Mouse (Mus musculus): ENCODE measurements around the gene Kcnh8.
A peak's percentile ranks its signal among the peaks of the same experiment; 100 is the strongest.

Kcnh8 gene

DNA sequence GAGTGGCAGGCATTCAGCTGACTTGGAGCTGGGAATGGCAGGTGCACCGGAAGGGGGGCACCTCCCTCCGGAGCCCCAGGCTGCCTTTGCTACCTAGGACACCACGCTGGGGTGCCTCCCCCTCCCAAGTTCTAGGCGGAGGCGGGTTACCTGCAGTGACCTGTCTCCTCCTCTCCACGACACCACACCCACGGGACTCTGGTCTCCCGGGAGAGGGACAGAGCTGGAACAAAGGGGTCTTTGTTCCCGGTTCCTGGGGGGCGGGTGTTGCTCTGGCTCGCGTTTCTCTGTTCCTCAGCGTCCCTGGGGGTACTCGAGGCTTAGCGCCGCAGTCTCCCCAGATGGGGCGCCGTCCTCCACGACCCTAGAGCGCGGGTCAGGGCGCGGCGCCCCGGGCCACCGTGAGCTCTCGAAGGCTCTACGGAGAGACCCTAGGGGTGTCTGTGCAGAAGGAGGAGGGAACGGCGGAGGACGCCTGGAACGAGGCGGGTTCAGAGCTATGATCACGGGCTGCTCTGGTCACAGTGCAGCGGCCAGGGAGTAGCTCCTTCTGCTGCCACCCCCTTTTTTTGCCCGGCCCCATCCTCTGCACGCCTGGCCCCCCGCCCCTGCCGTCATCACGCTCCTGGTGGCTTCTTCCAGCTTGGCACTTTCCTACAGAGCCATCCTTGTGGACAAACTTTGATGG lies at the start of gene Kcnh8:
TSS of gene Kcnh8 (plus strand) at position 617 of the 688 bp plus-strand sequence.
- no peak for DNase-seq (ENCODE audit: low spot score)

DNA sequence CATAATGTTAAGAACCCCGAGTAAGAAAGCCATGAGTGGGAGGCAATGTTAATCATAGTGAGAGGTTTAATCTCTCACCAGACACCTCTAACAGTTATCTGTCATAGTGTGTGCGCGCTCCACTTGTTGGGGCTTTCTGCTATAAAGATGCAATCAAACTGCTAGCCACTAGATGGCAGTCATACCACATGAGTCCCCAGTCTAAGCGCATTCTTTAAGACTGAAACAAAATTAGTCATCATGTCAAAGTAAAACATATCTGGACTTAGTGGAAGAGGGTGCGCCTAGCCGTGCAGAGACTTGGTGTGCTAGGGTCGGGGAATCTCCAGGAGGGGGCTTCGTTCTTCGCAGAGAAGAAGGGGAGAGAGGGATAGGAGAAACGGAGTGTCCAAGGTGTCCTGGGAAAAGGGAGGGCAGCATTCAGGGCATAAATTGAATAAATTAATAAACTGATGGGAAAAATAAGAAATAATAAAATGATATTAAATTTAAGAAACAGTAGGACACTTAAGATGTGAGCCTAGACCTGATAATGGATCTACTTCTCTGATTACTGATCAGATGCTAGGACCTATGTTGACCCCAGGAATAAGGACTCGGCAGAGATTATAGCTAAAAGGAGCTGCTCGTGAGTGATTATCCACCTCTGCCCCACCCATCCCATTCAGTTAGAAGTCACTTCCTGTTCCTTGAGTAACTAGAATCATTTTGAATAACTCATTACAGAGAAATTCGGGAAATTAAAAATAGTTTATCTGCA lies 42.4 kb upstream of the Kcnh8 start:
- peak; percentile 68 for DNase-seq (ENCODE audit: low spot score)

DNA sequence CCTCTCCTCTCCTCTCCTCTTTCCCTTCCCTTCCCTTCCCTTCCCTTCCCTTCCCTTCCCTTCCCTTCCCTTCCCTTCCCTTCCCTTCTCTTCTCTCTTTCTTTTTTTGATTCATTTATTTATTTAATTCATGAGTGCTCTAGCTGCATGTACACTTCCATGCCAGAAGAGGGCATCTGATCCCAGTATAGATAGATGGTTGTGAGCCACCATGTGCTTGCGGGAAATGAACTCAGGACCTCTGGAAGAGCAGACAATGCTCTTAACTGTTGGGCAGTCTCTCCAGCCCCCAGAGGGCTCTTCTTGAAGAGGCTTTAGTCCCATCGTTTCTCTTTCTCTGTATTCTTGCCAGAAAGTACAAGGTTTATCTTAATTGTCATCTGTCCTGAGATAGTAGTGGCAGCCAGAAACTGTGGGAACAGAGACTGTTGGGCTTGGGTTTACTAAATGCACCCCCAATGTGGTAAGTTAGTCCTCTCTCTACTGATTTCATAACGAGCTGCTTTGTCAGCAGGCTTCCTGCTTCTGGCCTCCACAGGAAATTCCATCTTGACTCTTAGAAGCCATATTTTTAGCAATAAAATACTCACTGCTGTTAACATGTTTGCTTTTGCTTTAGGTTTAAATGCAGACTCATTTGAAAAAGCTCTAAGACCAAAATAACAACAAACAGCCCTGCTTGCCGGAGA lies 36.9 kb upstream of the Kcnh8 start:
- DNase-seq (ENCODE audit: low spot score) = no peak

DNA sequence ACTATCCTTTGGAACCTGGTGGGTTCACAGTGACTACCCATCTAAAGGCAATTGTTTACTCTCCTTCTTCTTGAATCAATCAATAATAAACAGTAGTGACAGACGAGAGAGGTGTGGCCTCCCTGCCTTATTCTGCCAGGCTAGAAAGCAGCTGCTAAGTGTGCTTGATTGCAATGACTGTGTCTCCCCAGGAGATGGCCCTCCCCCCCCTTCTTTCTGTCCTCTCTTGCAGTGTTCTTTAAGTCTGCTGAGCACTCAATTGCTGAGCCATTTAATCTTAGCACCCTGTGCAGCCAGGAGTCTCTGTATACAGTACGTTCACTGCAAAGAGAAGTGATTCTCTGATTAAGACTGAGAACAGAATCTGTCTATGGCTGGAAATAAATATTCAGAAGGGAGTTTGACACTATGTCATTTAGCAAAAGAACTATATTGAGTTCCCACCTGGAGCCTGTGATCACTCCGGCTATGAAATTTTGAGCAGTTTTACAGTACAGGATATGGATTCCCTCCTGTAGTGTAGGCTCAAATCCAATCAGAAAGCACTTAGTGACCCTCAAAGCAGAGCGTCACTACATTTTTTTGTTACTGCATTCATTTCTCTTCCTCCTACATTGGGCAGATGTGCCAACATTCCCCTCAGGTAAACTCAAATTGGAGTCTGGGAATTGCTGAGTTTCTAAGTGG lies 32.8 kb upstream of the Kcnh8 start:
- DNase-seq (ENCODE audit: low spot score) = no peak

DNA sequence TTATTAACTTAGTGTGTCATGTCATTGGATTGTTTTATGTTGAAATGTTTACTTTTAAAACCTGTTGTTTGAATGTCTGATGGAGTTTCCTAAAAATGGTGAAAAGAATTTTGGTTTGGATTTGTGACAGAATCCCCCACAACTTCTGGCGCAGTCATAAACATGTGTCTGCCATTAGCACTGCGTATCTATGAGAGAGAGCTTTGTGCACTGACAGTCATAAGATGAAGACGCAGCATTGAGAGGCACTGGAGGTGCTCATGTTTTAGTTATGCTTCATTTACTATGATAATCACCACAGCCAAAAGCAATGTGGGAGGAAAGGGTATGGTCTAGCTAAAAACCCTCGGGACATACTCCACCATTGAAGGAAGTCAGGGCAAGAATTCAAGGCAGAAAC lies 30.3 kb upstream of the Kcnh8 start:
- no peak for DNase-seq (ENCODE audit: low spot score)

DNA sequence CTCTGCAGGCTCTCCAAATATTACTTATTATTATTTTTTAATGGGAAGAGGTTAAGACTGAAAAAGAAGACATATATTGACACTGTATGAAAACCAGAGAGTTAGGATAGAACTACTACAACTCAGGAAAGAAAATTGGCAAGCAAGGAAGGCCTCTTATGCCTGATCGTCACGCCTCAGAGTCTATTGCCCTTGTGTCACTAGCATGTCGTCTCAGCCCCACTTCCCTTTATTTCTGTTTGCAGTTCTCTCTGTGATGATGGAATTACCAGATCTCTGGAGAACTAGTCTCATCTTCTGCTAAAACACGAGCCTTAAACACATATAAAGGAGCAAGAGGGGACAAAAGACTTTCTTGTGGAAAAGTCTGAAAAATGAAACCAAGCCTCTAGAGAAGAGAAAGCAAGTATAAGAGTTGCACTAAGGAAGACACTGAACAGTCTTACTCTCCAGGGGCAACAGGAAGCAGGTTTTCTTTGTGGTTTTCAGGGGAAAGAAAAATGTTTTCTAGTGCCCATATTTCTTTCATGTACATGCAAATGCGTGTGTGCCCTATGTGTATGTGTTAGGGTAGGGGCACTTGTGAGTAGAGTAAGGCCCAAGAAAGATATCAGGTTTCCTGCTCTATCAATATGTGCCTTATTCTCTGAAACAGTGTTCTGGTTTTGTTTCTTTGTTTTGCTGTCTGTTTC lies 10.9 kb upstream of the Kcnh8 start:
- no peak for DNase-seq (ENCODE audit: low spot score)

DNA sequence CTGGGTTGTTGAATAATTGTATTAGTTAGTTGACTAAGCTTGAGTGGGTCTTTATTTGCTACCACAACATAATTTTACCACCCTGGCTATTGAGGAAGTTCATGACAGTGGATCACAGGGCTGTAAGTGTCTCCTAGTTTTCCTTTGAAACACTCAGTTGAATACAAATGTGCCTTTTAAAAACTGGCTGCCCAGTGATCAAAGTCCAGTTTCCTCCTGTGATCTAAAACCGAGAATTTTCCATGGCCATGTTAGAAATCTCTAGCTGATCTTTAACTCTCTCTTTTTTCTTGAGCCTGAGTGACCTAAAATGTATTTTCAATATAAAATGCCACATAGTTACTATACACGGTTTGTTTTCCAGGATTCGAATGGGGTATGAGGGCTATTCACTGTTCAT lies 3.4 kb upstream of the Kcnh8 start:
- DNase-seq (ENCODE audit: low spot score) = no peak

DNA sequence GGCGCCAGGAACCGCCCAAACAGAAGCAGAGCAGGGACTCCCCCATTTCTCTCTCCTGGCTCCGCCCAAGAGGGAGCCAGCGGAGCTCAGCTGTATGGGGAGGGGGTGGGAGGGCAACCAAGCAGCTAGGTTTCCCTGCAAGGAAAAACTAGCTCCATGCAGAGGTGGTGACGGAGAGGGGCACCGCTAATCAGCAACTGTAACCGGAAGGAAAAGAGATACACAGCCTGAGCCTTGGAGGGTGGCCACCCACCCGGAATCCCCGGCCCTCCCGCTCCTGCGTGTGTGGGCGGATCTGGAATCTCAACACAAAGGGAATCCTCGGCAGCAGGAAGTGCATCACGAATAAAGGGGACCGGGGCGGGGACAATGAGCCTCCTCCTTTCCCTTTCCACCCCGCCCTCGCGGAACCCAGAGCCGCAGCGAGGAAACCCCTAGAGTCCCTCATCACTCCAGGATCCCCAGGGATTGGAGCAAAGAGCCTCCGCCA lies 1.6 kb upstream of the Kcnh8 start:
- DNase-seq (ENCODE audit: low spot score) = no peak

DNA sequence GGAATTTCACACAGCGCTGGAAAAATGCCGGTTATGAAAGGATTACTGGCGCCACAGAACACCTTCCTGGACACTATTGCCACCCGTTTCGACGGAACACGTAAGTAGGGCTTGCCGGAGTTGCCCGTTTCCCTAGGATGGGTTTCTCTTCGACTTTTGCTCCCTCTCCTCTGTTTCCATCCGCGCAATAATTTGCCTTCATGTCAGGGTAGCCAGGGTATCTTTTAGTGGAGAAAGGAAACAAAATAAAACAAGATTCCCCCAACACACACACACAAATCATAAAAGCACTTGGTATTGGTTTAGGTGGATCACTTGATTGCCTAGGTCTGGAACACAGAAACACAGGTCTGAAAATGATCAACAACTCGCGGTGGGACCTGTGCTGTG lies 267 bp downstream of the Kcnh8 start:
- DNase-seq (ENCODE audit: low spot score) = no peak

DNA sequence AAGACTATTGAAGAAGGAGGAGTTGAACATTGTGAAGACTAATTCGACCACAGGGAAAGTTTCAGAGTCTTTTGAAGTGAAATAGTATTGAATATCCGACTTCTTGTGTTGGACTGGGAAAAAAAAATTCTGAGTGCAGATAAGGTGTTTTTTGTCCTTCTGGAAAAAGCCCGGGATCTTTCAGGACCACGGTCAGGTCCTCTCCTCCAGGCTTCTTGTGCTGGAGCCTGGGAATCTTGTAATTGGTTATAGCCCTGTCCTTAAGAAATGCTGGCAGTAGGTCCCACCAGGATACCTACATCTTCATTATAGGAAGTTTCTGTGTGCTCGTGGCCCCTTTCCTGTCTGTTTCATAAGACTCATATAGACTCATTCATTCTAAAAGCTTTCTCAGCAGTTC lies 902 bp downstream of the Kcnh8 start:
- DNase-seq (ENCODE audit: low spot score) = no peak

DNA sequence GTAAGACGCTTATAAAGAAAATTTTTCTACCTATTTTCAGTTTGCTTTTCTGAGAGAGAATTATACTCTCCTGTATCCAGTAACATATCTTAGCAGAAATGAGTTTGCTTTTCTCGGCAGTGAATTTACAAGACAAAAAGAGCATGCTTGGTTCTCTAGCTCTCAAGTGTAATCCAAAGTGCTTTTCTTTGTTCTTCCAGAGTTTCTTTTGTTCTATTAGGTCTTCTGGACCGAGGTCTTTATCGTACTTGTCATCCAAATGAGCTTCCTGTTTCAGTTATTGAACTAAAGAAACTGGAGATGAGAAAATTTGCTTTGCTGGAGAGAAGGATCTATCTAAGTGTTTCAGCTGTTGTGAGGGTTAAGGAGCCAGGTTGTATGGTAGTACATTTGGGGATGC lies 8.9 kb downstream of the Kcnh8 start:
- no peak for DNase-seq (ENCODE audit: low spot score)

DNA sequence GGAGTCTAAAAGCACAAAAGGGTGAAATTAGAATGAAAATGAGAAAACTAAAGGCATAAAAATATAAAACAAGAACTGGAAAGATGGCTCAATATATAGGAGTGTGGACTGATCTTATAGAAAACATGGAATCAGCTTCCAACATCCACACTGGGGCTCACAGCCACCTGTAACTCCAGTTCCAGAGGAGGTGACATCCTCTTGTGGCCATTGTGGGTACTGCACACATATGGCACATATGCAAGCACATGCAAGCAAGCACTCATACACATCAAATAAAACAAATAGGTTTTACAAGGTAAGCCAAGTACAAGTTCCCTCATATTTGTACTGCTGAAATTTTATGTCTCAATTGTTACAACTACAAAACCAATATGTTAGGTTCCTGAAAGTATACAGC lies 46.7 kb downstream of the Kcnh8 start:
- DNase-seq (ENCODE audit: low spot score) = no peak

DNA sequence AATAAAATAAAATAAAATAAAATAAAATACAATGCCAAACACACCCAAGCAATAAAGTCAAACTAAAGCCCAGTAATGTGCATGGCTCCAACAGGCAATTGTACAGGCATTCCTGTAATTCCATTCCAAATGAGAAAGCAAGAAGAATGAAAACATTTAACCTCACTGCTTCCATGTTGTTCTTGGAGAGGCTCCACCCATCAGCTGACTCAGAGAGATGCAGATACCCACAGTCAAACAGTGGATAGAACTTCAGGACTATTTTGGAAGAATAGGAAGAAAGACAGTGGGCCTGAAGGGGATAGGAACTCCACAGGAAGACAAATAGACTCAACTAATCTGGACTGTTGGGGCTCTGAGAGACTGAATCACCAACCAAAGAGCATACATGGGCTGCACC lies 89.5 kb downstream of the Kcnh8 start:
- DNase-seq (ENCODE audit: low spot score) = no peak

DNA sequence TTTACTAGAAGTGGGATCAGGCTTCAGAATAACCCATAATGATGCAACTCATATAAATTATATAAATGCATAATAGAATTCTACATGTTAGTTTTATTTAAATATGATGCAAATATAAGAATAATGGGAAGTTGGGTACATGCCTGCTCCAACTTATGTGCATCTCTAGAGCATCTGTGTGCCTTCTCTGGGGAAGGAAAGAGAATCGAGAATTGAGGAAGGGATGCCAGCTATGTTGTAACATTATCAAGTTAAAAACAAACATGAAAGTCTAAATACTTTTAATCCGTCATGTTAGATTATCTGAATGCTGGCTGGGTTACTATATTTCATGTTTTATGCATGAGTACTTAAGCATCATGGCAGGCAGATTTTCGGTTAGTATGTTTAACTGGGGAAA lies 99.4 kb downstream of the Kcnh8 start:
- DNase-seq (ENCODE audit: low spot score) = no peak

DNA sequence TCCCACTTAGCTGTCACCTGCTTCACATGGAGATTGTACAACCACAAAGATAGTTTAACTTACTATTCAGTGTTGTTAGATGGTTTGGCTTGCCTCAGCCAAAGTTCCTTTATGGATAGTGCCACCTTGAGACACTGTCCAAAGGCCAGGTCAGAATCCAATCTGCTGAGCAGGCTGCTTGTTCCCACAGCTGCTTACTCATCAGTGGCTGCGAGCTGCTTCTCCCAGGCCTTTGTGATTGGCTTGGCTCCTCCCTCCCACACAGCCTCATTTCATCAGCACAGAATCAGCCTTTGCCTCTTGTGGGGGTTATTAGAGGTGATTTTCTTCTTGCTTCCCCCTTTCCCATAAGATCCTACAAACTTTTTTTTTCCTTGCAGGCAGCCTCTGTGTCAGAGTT lies 109.8 kb downstream of the Kcnh8 start:
- no peak for DNase-seq (ENCODE audit: low spot score)

DNA sequence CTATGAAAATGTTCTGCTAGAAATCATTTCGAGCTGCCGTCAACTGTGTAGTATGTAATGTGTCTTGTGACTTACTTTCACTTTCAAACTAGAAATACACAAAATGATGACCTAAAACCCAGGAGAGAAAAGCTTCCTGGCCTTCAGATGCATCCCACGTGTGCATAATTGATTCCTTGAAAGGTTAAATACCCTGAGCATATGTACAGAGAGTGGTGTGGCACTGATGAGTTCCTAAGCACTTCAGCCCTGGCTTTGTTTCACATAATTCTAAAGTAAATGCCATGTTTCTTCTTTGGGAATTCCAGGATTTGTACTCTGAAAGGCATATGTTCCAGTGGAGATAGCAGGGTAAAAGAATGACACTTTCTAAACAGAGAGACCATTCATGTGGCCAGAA lies 119.7 kb downstream of the Kcnh8 start:
- DNase-seq (ENCODE audit: low spot score) = no peak

DNA sequence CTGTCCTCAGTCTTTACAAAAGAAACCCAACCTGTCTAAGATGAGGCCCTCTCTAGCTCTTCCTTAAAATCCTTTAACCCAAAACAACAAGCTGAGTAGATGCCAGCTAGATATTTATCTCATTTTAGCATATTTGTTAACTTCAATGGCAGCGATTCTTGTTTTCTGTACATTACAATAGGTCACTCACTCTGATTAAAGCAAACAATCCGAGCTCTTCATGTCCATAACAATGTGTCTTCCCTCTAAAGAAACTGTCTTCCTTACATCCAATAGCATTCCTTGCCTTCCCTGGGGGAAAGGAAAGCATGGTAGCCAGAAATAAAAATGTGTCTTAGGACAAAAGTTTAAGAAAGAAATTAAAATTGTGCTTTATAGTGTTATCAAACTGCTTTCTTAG lies 126.3 kb downstream of the Kcnh8 start:
- no peak for DNase-seq (ENCODE audit: low spot score)

DNA sequence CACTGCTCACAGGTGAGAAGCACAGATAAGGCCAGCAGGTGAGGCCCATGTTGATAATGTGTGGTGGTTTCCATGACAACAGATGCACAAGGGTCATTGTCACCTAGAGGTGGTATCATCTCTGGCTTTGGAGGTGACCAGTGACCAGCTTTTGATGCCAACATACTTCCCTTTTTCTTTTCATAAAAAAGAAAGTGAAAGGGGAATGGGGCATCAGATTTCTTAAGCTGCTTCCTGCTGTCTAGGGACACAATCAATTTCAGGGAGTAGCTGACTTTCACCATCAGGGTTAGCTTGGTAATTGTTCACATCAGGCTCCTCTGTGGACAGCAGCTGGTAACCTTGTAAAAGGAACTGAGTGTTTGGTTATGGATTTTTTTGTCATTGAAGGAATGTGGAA lies 135.9 kb downstream of the Kcnh8 start:
- DNase-seq (ENCODE audit: low spot score) = no peak

DNA sequence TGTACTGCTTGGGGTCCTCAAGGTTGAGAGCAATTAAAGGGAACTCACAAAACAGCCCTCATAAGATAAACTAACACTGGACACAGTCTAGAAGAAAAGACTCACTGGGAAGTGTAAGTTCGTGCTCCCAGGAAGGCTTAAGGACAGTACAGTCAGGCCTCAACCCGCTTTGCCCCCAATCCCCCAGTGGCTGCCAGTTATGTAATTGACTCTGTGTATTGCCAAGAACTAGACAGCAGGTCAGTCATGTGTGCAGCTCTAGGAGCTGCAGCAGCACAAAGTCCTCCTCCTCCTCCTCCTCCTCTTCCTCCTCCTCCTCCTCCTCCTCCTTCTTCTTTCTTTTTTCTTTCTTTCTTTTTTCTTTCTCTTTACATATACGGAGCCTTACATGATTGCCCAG lies 185.6 kb downstream of the Kcnh8 start:
- DNase-seq (ENCODE audit: low spot score) = peak; percentile 29

DNA sequence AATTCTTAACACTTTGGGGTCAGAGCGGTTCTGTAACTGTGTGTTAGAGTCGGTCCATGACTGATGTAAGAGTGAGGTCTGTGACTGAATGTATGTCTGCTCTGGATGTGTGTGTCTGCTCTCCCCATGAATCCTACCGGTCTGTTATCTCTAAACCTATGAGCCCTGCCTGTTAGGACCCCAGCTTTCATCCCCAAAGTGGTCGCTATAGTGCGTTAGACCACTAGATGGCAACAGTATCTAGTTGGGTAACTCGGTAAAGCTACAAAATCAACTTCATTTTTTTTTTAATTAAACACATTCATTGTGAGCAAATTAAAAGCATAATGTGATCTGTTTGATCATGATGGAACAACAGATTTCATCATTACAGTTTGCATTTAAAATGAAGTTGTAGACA lies 202.0 kb downstream of the Kcnh8 start:
- DNase-seq (ENCODE audit: low spot score) = no peak

DNA sequence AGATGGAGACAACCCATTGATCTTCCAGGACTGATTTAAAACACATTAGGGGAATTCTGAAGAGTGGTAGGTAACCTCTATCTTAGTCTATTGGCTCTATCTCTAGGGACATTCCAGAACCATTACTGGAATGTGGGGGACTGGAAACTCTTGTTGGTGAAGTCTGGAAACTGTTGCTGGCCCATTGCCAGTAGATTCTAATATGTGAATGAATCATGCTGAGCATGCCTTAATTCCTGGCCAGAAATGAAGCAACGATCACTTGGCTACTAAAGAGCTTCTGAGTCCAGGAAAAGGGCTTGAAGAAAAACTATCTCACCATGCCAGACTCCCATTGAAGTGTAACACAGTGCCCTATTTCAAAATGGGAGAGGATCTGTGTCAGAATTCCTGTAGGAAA lies 208.3 kb downstream of the Kcnh8 start:
- DNase-seq (ENCODE audit: low spot score) = peak; percentile 31

DNA sequence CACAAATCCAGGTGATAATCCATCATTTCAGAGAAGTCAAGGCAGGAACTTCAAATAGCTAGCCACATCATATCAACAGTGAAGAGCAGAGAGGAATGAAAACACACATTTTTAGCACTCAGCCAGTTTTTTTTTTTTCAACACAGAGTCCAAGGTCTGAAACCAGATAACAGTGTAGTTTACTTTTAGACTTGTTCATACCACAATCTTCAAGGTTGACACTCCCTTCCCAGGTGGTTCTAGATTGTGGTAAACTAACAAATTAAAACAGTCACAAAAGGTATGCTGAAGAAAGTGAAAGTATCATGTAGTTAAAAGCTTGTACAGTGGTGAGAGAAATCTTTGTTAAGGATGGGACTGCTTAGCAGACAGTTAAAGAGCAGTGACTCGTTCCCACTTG lies 216.5 kb downstream of the Kcnh8 start:
- no peak for DNase-seq (ENCODE audit: low spot score)
